Mouse (Mus musculus): ENCODE data around the gene 4930503B20Rik. TPM values are rescaled to one million over a fixed set of nuclear protein-coding genes. Genes with fewer than 3 reads are reported as not detected.

4930503B20Rik gene
- polyA plus RNA-seq, 1 experiment from 2014 or later: not detected

DNA sequence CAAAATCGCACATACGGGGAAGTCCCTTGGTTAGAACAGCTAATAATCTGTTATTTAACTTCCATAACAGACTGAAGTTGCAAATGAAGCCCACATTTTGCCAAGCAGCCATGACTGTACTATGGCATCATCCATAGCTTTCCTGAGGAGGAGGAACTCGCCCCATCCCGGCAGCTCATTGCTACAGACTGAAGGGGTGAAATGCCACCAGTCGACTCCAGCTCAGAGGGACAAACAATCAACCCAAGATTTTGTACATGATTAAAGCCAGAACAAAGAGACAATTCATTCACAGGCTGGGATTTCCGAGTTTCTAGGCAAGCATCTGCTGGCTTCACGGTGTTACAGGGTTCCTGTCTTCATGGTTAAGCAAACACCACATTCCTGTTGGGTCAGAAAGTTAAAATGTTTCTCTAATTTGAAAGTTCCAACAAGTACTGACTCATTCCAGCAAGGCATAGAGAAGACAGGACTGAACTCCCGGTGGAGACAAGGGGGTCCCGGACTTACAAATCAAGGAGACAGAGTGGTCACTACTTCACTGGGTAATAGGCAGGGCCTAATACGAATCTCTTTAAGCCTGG, 1.7 kb downstream of the 4930503B20Rik start:
- WGBS: 77% methylated on average over 10 of the region's 10 CpGs
- Histone ChIP-seq H3K9ac (no peak overlapping the region), H3K4me3 (no peak overlapping the region), H3K4me1 (replicated peaks) (no peaks in the 10 kb centered on the region), H3K27ac (replicated peaks) (no peak overlapping the region), H3K36me3 (no peaks in the 10 kb centered on the region), H3K27me3 (no peaks in the 10 kb centered on the region), H3K4me2 (no peak overlapping the region), H3K9me3 (no peaks in the 10 kb centered on the region)
- ATAC-seq (ENCODE audit: low read depth): no peak

GRCm38 (mm10) chr3:146641818-146642427, 9.2 kb downstream of the 4930503B20Rik start:
- no peaks in the 10 kb centered on the region for H3K36me3 ChIP-seq
- H3K9me3 ChIP-seq: no peaks in the 10 kb centered on the region
- H3K9ac ChIP-seq: no peak overlapping the region
- H3K4me1 ChIP-seq (replicated peaks): no peaks in the 10 kb centered on the region
- 53% methylated on average over 4 of the region's 4 CpGs for WGBS
- no peak overlapping the region for H3K4me2 ChIP-seq
- 0 out of 2 replicates have a peak overlapping the region, but pooled peaks have one; percentile 18 for H3K27ac ChIP-seq (replicated peaks)
- ATAC-seq (ENCODE audit: low read depth): no peak
- no peak overlapping the region for H3K4me3 ChIP-seq
- H3K27me3 ChIP-seq: no peaks in the 10 kb centered on the region

DNA sequence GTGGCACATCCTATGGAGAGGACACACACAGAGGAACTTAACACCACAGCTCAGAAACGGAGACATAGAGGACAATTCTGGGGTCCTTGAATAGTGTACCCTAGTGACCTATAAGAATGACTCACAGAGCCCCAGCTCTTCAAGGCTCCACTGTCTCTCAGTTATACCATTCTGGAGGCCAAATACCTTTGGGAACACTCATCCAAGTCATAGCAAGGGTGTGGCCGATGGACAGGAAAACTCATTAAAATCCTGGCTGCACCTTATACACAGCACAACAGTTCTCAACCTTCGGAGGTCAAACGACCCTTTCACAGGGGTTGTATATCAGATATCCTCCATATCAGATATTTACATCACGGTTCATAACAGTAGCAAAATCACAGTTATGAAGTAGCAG, 18.6 kb downstream of the 4930503B20Rik start:
- Histone ChIP-seq H3K4me1 (replicated peaks) (no peaks in the 10 kb centered on the region), H3K9ac (no peak overlapping the region), H3K27me3 (no peaks in the 10 kb centered on the region), H3K36me3 (no peaks in the 10 kb centered on the region), H3K4me2 (no peak overlapping the region), H3K27ac (replicated peaks) (no peak overlapping the region), H3K4me3 (no peak overlapping the region), H3K9me3 (no peaks in the 10 kb centered on the region)
- ATAC-seq (ENCODE audit: low read depth): no peak
- WGBS: 90% methylated on average over 5 of the region's 5 CpGs

- 72% methylated on average over 8 of the region's 8 CpGs for WGBS
- H3K27ac ChIP-seq (replicated peaks): no peak overlapping the region
- ATAC-seq (ENCODE audit: low read depth): no peak
- no peak overlapping the region for H3K9ac ChIP-seq
- H3K4me2 ChIP-seq: no peak overlapping the region
- H3K36me3 ChIP-seq: no peaks in the 10 kb centered on the region
- H3K27me3 ChIP-seq: no peaks in the 10 kb centered on the region
- H3K4me3 ChIP-seq: no peak overlapping the region
- H3K9me3 ChIP-seq: no peaks in the 10 kb centered on the region
- no peaks in the 10 kb centered on the region for H3K4me1 ChIP-seq (replicated peaks)
Observed at GRCm38 (mm10) chr3:146628227-146628982, 22.7 kb downstream of the 4930503B20Rik start.

DNA sequence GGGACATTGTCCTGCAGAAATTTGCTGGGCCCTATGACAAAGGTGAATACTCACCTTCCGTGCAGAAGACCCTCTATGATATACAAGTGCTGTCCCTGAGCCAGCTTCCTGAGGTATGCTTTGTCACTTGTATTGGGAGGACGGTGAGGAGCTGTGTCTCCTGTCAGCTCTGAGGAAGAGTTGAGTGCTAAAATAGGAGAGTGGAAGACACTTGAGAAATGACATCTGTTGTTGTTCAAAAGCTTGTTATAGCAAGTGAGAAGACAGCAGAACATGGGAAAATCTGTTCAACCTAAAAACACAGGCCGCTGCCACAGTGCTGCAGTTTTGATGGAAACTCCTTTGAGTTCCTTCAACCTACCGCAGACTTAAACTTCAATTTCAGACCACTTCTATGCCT, 25.4 kb downstream of the 4930503B20Rik start:
- Histone ChIP-seq H3K4me1 (replicated peaks) (no peaks in the 10 kb centered on the region), H3K4me2 (no peak overlapping the region), H3K4me3 (no peak overlapping the region), H3K27me3 (no peaks in the 10 kb centered on the region), H3K9me3 (no peaks in the 10 kb centered on the region), H3K36me3 (no peaks in the 10 kb centered on the region), H3K9ac (no peak overlapping the region), H3K27ac (replicated peaks) (no peak overlapping the region)
- WGBS: 97% methylated on average over 4 of the region's 4 CpGs
- no peak for ATAC-seq (ENCODE audit: low read depth)

GRCm38 (mm10) chr3:146621966-146622365, 29.2 kb downstream of the 4930503B20Rik start:
- 82% methylated on average over 11 of the region's 11 CpGs for WGBS
- no peak overlapping the region for H3K9ac ChIP-seq
- H3K4me1 ChIP-seq (replicated peaks): no peaks in the 10 kb centered on the region
- H3K4me3 ChIP-seq: no peak overlapping the region
- ATAC-seq (ENCODE audit: low read depth): no peak
- H3K4me2 ChIP-seq: no peak overlapping the region
- H3K27me3 ChIP-seq: no peaks in the 10 kb centered on the region
- H3K36me3 ChIP-seq: no peaks in the 10 kb centered on the region
- no peaks in the 10 kb centered on the region for H3K9me3 ChIP-seq
- H3K27ac ChIP-seq (replicated peaks): no peak overlapping the region

GRCm38 (mm10) chr3:146620555-146621249, 30.4 kb downstream of the 4930503B20Rik start:
- H3K27me3 ChIP-seq: no peaks in the 10 kb centered on the region
- 91% methylated on average over 14 of the region's 14 CpGs for WGBS
- H3K4me3 ChIP-seq: no peak overlapping the region
- H3K4me2 ChIP-seq: no peak overlapping the region
- H3K4me1 ChIP-seq (replicated peaks): no peaks in the 10 kb centered on the region
- H3K27ac ChIP-seq (replicated peaks): no peak overlapping the region
- no peaks in the 10 kb centered on the region for H3K9me3 ChIP-seq
- ATAC-seq (ENCODE audit: low read depth): no peak
- no peak overlapping the region for H3K9ac ChIP-seq
- no peaks in the 10 kb centered on the region for H3K36me3 ChIP-seq

DNA sequence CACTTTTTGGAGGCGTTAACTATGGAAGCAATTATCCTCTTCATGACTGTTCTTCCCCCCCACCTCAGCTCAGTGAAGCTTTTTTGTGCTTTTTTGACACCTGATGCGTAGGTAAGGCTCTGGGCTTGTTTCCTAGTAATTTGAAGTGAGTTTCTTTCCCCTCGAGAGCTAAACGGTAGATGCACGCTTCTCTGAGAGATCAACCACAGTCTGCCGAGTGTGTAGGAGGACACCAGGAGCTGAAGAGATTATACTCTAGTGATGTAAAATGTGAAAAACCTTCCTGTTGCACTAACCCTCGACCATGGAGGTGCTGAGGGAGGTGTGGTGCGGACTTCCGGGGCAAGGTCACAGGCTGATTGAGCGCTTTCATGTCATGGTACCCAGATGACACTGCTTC, 31.0 kb downstream of the 4930503B20Rik start:
- no peaks in the 10 kb centered on the region for H3K9me3 ChIP-seq
- no peaks in the 10 kb centered on the region for H3K4me1 ChIP-seq (replicated peaks)
- WGBS: 89% methylated on average over 10 of the region's 10 CpGs
- no peak overlapping the region for H3K9ac ChIP-seq
- H3K4me2 ChIP-seq: no peak overlapping the region
- H3K36me3 ChIP-seq: no peaks in the 10 kb centered on the region
- H3K27ac ChIP-seq (replicated peaks): no peak overlapping the region
- no peak for ATAC-seq (ENCODE audit: low read depth)
- H3K27me3 ChIP-seq: no peaks in the 10 kb centered on the region
- no peak overlapping the region for H3K4me3 ChIP-seq

DNA sequence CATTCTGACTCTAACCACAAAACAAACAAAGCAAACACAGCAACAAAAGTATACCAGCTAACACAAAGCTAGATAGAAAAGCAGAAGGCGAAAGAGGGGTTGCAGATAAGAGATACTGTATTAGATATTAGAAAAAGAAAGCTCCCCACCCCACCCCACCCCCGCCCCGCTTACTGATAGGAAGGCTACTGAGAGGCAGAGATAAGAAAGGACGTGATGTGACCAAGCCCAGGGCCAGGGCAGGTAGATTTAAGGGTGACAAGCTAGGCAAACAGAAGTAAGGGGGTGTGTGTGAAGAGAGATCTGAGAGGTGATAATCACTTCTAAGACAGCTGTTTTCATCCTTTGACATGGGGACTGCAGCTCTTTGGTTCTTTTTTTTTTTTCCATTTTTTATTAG, 32.8 kb downstream of the 4930503B20Rik start:
- 89% methylated on average over 4 of the region's 4 CpGs for WGBS
- ATAC-seq (ENCODE audit: low read depth): no peak

GRCm38 (mm10) chr3:146617946-146618345, 33.2 kb downstream of the 4930503B20Rik start:
- Histone ChIP-seq H3K4me2 (no peak overlapping the region), H3K27me3 (no peaks in the 10 kb centered on the region), H3K9me3 (no peaks in the 10 kb centered on the region), H3K4me1 (replicated peaks) (no peaks in the 10 kb centered on the region), H3K4me3 (no peak overlapping the region), H3K27ac (replicated peaks) (no peak overlapping the region), H3K9ac (no peak overlapping the region), H3K36me3 (no peaks in the 10 kb centered on the region)
- no peak for ATAC-seq (ENCODE audit: low read depth)

More for the DNA sequence above, 32.8 kb downstream of the 4930503B20Rik start:
- H3K9me3 ChIP-seq: no peaks in the 10 kb centered on the region
- H3K27ac ChIP-seq (replicated peaks): no peak overlapping the region
- no peak overlapping the region for H3K9ac ChIP-seq
- no peak overlapping the region for H3K4me3 ChIP-seq
- no peaks in the 10 kb centered on the region for H3K27me3 ChIP-seq
- H3K4me2 ChIP-seq: no peak overlapping the region
- no peaks in the 10 kb centered on the region for H3K4me1 ChIP-seq (replicated peaks)
- no peaks in the 10 kb centered on the region for H3K36me3 ChIP-seq

- Histone ChIP-seq H3K4me2 (no peak overlapping the region), H3K4me1 (replicated peaks) (no peaks in the 10 kb centered on the region), H3K9ac (no peak overlapping the region), H3K4me3 (no peak overlapping the region), H3K9me3 (no peaks in the 10 kb centered on the region), H3K27me3 (no peaks in the 10 kb centered on the region), H3K36me3 (no peaks in the 10 kb centered on the region), H3K27ac (replicated peaks) (no peak overlapping the region)
- 83% methylated on average over 5 of the region's 5 CpGs for WGBS
- no peak for ATAC-seq (ENCODE audit: low read depth)
Observed at GRCm38 (mm10) chr3:146616533-146617283, 34.4 kb downstream of the 4930503B20Rik start.

DNA sequence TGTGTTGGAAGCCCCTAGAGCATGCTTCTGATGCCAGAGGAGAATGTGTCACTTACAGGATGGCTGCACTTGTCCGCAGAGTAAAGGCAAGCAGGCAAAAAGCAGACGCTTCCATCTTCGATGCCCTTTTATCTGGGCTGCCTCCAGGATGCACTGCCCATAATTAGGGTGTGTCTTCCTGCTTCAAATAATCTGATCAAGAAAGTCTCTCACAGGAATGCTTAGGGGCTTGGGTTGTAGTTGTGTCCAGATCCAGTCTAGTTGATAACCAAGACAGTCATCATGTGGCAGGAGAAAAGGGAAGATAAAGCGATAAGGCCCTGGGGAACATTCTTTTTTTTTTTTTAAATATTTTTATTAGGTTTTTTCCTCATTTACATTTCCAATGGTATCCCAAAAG, 35.6 kb downstream of the 4930503B20Rik start, which contains the start of gene Dnase2b:
TSS of gene Dnase2b (minus strand) at position 101 of the 400 bp plus-strand sequence.
- ATAC-seq (ENCODE audit: low read depth): no peak
- no peaks in the 10 kb centered on the region for H3K4me1 ChIP-seq (replicated peaks)
- H3K36me3 ChIP-seq: no peaks in the 10 kb centered on the region
- no peak within 1 kb of the TSS for H3K9ac ChIP-seq
- no peak within 1 kb of the TSS for H3K4me3 ChIP-seq
- H3K9me3 ChIP-seq: no peaks in the 10 kb centered on the region
- H3K27me3 ChIP-seq: no peaks in the 10 kb centered on the region
- no peak within 1 kb of the TSS for H3K27ac ChIP-seq (replicated peaks)
- WGBS: 94% methylated on average over 4 of the region's 4 CpGs
- no peak within 1 kb of the TSS for H3K4me2 ChIP-seq
